Mouse (Mus musculus): ENCODE measurements around the gene Rnf212b.

GRCm38 (mm10) chr14:54770373-54770772, 43.6 kb upstream of the Rnf212b start:
- TF ChIP-seq CTCF (IDR thresholded peaks at IDR 0.05; ENCODE audit: borderline replicate concordance, insufficient read depth, low read depth, low read length) (no peak), POLR2A (IDR thresholded peaks at IDR 0.05; ENCODE audit: borderline replicate concordance, insufficient read depth, low read length) (no peak)
